Mouse (Mus musculus): ENCODE measurements at regions not wholly inside any gene's neighbourhood (a gene's known extent, or its start where the extent isn't known, plus 50 kb on each side); places are given as distances from the start of the nearest gene placed in this dataset.

- ATAC-seq (replicated peaks; ENCODE audit: poor library complexity, severe bottlenecking) = no peak
Measured at GRCm38 (mm10) chr10:41018888-41019287, 53.2 kb downstream of the Gpr6 start.

GRCm38 (mm10) chr10:41016547-41016946, 55.5 kb downstream of the Gpr6 start:
- ATAC-seq (replicated peaks; ENCODE audit: poor library complexity, severe bottlenecking) = no peak

DNA sequence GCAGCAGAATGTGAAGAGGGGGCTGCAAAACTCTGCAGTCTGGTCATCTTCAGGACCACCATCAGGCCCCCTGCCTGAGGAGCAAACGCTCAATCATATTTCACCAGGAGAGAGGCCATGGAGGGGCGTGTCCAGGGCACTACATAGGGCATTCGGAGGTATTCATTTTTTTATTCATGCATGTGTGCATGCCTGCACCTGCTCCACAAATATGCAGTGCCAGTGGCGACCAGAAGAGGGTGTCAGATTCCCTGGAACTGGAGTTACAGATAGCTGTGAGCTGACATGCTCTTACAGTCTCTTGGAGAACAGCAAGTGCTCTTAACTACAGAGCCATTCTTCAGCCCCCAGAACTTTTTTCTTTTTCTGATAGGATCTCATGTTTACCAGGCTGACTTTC, 56.4 kb downstream of the Gpr6 start:
- no peak for ATAC-seq (replicated peaks; ENCODE audit: poor library complexity, severe bottlenecking)

DNA sequence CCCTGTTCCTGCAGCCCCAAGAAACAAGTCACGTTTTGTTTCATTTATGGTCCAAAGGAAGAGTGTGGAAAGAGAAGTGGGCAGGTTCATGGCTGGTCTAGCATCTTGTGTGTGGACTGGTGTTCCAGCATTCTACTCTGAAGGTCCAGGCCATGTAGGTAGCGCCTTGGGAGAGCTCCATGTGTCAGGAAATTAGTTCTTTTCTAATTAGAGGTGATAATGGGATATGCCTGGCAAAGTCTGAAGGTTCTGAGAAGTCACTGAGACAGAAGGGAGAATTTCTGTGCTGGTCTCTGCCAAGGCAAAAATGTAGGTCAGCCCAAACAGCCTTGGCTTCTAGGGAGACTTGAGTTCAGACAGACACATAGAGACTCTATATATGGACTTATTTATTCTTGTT, 61.5 kb downstream of the Gpr6 start:
- ATAC-seq (replicated peaks; ENCODE audit: poor library complexity, severe bottlenecking) = no peak

GRCm38 (mm10) chr10:41007866-41008265, 64.2 kb downstream of the Gpr6 start:
- no peak for ATAC-seq (replicated peaks; ENCODE audit: poor library complexity, severe bottlenecking)

DNA sequence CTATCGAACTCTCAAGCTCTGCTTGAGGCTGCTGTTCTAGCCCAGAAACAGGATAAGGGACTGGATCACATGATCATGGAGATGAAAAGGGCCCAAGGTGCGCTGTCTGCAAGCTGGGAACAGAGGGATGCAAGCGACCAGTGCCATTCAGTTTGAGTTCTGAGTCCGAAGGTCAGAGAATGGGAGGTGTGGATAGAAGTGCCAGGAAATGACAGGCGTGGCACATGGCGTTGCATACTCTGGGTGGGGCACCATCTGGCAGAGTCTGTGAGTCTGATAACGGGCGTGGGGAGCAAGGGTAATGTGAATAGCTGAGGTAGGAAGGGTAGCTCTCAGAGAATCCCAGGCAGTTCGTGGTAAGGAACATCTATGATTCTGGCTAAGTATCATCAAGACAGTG, 65.5 kb downstream of the Gpr6 start:
- no peak for ATAC-seq (replicated peaks; ENCODE audit: poor library complexity, severe bottlenecking)

- no peak for ATAC-seq (replicated peaks; ENCODE audit: poor library complexity, severe bottlenecking)
Measured at GRCm38 (mm10) chr10:41005776-41006175, 66.3 kb downstream of the Gpr6 start.

DNA sequence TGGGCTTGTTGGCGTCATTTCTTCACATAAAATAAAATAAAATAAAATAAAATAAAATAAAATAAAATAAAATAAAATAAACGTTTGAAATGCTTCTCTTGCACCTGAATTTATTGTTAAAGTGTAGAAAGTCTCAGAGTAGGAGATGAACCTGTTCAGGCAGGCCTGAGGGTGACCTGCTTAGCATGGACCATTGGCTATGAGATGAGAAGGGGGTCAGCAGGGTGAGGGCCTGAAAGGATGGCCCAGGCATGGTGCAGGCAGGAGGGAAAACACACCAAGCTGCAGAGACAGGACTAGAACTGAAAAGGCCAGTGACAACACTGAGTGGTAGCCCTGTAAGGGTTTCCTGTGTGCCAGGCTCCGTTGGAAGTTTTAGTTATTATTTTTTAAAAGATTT, 67.3 kb downstream of the Gpr6 start:
- no peak for ATAC-seq (replicated peaks; ENCODE audit: poor library complexity, severe bottlenecking)

- ATAC-seq (replicated peaks; ENCODE audit: poor library complexity, severe bottlenecking) = peak; percentile 91
Measured at GRCm38 (mm10) chr10:41004044-41004689, 67.9 kb downstream of the Gpr6 start.

DNA sequence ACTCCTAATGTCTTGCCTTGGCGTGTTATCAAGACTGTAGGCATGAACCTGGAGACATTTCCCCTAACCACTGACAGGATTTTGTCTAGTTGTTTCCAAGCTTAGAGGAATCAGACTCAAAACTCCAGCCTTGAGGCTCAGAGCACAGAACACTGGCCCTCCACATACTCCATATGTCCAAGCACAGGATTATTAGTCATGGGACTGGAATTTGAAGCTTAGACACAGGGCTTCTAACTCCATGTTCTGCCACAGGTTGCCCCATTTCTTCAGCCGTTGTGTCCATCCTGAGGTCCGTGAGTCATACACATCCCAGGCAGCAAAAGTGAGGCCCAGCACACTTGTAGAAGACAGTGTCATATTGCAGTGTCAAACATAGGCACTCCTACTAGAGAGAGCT, 68.9 kb downstream of the Gpr6 start:
- no peak for ATAC-seq (replicated peaks; ENCODE audit: poor library complexity, severe bottlenecking)

DNA sequence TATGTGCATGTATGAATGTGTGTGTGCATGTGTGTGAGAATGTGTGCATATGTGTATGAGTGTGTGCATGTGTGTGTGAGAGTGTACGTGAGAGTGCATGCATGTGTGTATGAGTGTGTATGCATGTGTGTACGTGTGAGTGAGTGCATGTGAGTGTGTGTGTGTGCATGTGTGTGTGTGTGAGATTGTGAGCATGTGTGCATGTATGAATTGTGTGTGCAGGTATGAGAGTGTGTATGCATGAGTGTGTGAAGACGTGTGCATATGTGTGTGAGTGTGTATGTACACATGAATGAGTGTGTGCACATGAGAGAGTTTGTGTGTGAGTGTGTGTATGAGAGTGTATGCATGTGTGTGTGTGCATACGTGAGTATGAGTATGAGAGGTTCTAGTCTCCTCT, 71.1 kb downstream of the Gpr6 start:
- ATAC-seq (replicated peaks; ENCODE audit: poor library complexity, severe bottlenecking) = no peak

DNA sequence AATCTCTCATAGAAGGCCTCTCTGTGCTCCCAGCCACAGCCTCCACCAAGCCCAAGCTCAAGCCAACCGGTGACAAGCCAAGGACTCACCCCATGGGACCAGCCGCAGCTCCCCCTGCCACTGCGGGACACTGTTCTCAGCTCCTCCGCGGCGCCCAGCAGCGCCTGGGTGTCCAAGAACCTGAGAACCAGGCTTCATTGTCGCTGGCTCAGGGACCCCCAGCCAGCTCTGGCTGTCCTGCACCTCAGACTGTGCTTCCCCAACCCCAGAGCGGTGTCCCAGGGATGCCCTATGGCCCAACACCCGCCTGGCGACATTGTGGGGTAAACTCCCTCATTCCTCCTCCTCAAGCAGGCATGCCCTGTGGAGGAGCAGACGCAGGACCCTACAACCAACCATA, 72.6 kb downstream of the Gpr6 start:
- ATAC-seq (replicated peaks; ENCODE audit: poor library complexity, severe bottlenecking) = no peak

- ATAC-seq (replicated peaks; ENCODE audit: poor library complexity, severe bottlenecking) = no peak
Measured at GRCm38 (mm10) chr10:40998799-40999198, 73.3 kb downstream of the Gpr6 start.

DNA sequence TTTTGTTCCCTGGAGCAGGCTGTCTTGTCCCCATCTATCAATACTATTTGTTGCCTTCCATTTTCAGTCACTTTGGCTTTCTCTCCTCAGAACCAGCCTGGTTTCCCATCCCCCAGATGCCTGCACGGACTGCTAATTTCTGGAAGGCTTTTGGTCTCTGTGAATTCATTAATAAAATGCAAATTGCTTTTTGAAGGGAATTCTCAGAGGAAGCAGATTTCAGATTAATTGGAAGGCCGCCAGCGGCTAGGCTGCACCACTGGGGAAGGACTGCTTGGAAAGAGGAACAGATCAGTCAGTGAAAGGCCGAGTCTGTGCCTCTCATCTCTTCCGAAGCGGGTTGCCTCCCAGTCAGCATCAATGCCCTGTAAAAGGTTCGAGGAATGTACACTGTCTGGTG, 73.8 kb downstream of the Gpr6 start:
- no peak for ATAC-seq (replicated peaks; ENCODE audit: poor library complexity, severe bottlenecking)

- no peak for ATAC-seq (replicated peaks; ENCODE audit: poor library complexity, severe bottlenecking)
Measured at GRCm38 (mm10) chr10:40997606-40998005, 74.5 kb downstream of the Gpr6 start.
